Mouse (Mus musculus) ES-E14 (cell line): ENCODE results near the gene Cxcl3. TPM values are rescaled to one million over a fixed set of nuclear protein-coding genes. Genes with fewer than 3 reads are reported as not detected.

Source experiments
- DNase-seq: peaks from one replicate; pipeline ENCODE4 v3.0.0-alpha.2; 2013; ENCODE audit warnings: low read depth, low spot score
- H3K27ac ChIP-seq: 2 replicates; pipeline ENCODE4 v1.5.1; 2012; ENCODE audit warnings: low read depth, mild to moderate bottlenecking, low read length, moderate library complexity, mixed read lengths; ENCODE audit not compliant: poor library complexity, insufficient read depth, severe bottlenecking
- H3K36me3 ChIP-seq: 2 replicates; pipeline ENCODE4 v1.6.1; 2012; ENCODE audit warnings: mild to moderate bottlenecking, low read length, moderate library complexity, mixed read lengths; ENCODE audit not compliant: control insufficient read depth, poor library complexity, insufficient read depth, severe bottlenecking
- H3K4me1 ChIP-seq, 2 experiments: fragments of 150-350 bp in 1 of 2; sonication (generic) in 1 of 2; 2 replicates each; pipeline ENCODE4 v1.6.1; 2012; ENCODE audit warnings: low read length in 2 of 2, mild to moderate bottlenecking in 1 of 2, mixed read lengths in 1 of 2; ENCODE audit not compliant: control insufficient read depth in 2 of 2, insufficient read depth in 2 of 2, poor library complexity in 1 of 2
- H3K4me3 ChIP-seq, 2 experiments: fragments of 150-350 bp in 1 of 2; sonication (generic) in 1 of 2; 2 replicates each; pipeline ENCODE4 v1.5.1; 2012; ENCODE audit warnings: low read length in 2 of 2, low read depth in 1 of 2, mild to moderate bottlenecking in 1 of 2, mixed read lengths in 1 of 2; ENCODE audit not compliant: insufficient read depth in 1 of 2, poor library complexity in 1 of 2, severe bottlenecking in 1 of 2
- H3K9ac ChIP-seq: 2 replicates; pipeline ENCODE4 v1.6.1; 2012; ENCODE audit warnings: low read depth, mild to moderate bottlenecking, low read length, mixed read lengths; ENCODE audit not compliant: poor library complexity, insufficient read depth, severe bottlenecking
- H3K9me3 ChIP-seq: fragments of 150-350 bp; sonication (generic); 2 replicates; pipeline ENCODE4 v1.6.1; 2012; ENCODE audit warnings: low read depth, mild to moderate bottlenecking, low read length; ENCODE audit not compliant: control insufficient read depth, insufficient read depth
- CHD2 ChIP-seq: IDR thresholded peaks from 2 replicates; pipeline ENCODE4 v1.6.1; 2014; ENCODE audit warnings: mild to moderate bottlenecking, low read depth, low read length, inconsistent platforms
- HCFC1 ChIP-seq: IDR thresholded peaks from 2 replicates; pipeline ENCODE4 v1.6.1; 2012; ENCODE audit warnings: low read length, inconsistent platforms, borderline replicate concordance; ENCODE audit not compliant: insufficient read depth
- MAFK ChIP-seq: IDR thresholded peaks from 2 replicates; pipeline ENCODE4 v1.6.1; 2014; ENCODE audit warnings: mild to moderate bottlenecking, low read depth, low read length, inconsistent platforms; ENCODE audit not compliant: insufficient read depth
- ZC3H11A ChIP-seq: IDR thresholded peaks from 2 replicates; pipeline ENCODE4 v1.6.1; 2012; ENCODE audit warnings: low read depth, mild to moderate bottlenecking, inconsistent platforms, low read length, borderline replicate concordance
- ZNF384 ChIP-seq: IDR thresholded peaks from 2 replicates; pipeline ENCODE4 v1.6.1; 2012; ENCODE audit warnings: low read depth, low read length, inconsistent platforms
- in situ Hi-C, 2 experiments: fragments of 600-800 bp; cut with MboI; formaldehyde crosslinking; loops; one replicate each; pipeline ENCODE4 v1.15.1; 2025; ENCODE audit warnings: low sequenced_read_pairs in 2 of 2, inconsistent platforms in 1 of 2; ENCODE audit not compliant: unreplicated experiment in 2 of 2
- total RNA-seq: library from RNA; depleted of rRNA; stranded (reverse); fragments of 300-350 nt; gene quantifications from 2 replicates; pipeline ENCODE4 v1.2.3, GENCODE M21; 2012

Cxcl3 gene
- total RNA-seq, 1 experiment = not detected

- Histone ChIP-seq H3K4me3 (no peak overlapping the region), H3K9ac (no peak overlapping the region), H3K4me1 (no peaks in the 10 kb centered on the region), H3K27ac (no peak overlapping the region), H3K9me3 (no peaks in the 10 kb centered on the region), H3K36me3 (no peaks in the 10 kb centered on the region)
- DNase-seq = no peak
- in situ Hi-C loops = no loop called here
- TF ChIP-seq CHD2 (no peak), ZNF384 (no peak), ZC3H11A (no peak), HCFC1 (no peak), MAFK (no peak)
Measured at GRCm38 (mm10) chr5:90819756-90820155, 33.9 kb downstream of the Cxcl3 start.

GRCm38 (mm10) chr5:90832145-90832767 lies 46.4 kb downstream of the Cxcl3 start:
- Histone ChIP-seq H3K36me3 (no peaks in the 10 kb centered on the region), H3K4me3 (no peak overlapping the region), H3K9me3 (no peaks in the 10 kb centered on the region), H3K4me1 (no peaks in the 10 kb centered on the region), H3K27ac (no peak overlapping the region), H3K9ac (no peak overlapping the region)
- no peak for DNase-seq
- in situ Hi-C loops = no loop called here
- TF ChIP-seq MAFK (no peak), ZC3H11A (no peak), ZNF384 (no peak), CHD2 (no peak), HCFC1 (no peak)

GRCm38 (mm10) chr5:90832768-90833388 lies 47.0 kb downstream of the Cxcl3 start:
- Histone ChIP-seq H3K4me1 (no peaks in the 10 kb centered on the region), H3K9ac (no peak overlapping the region), H3K36me3 (no peaks in the 10 kb centered on the region), H3K4me3 (no peak overlapping the region), H3K27ac (no peak overlapping the region), H3K9me3 (no peaks in the 10 kb centered on the region)
- TF ChIP-seq CHD2 (no peak), HCFC1 (no peak), ZNF384 (no peak), ZC3H11A (no peak), MAFK (no peak)
- in situ Hi-C loops = no loop called here
- no peak for DNase-seq

- Histone ChIP-seq H3K27ac (no peak overlapping the region), H3K4me3 (no peak overlapping the region), H3K36me3 (no peaks in the 10 kb centered on the region), H3K4me1 (no peaks in the 10 kb centered on the region), H3K9ac (no peak overlapping the region), H3K9me3 (no peaks in the 10 kb centered on the region)
- no peak for TF ChIP-seq CHD2
- TF ChIP-seq MAFK = no peak
- no peak for TF ChIP-seq HCFC1
- no peak for TF ChIP-seq ZC3H11A
- TF ChIP-seq ZNF384 = no peak
- DNase-seq = no peak
- in situ Hi-C loops = no loop called here
Measured at GRCm38 (mm10) chr5:90834436-90834835, 48.5 kb downstream of the Cxcl3 start.
